Mouse (Mus musculus) right cerebral cortex, postnatal 36 days (tissue): ENCODE measurements at regions not wholly inside any gene's neighbourhood (a gene's known extent, or its start where the extent isn't known, plus 50 kb on each side); places are given as distances from the start of the nearest gene placed in this dataset.

Experiments
- DNase-seq, 2 experiments: peaks; one replicate each; pipeline ENCODE4 v3.0.0; 2022; ENCODE audit warnings: low spot score in 2 of 2, mixed read lengths in 1 of 2

- no peak for DNase-seq
Measured at GRCm38 (mm10) chr2:45859901-45860331, 742.7 kb upstream of the Zeb2 start.

GRCm38 (mm10) chr2:45859445-45859844 lies 742.2 kb upstream of the Zeb2 start:
- no peak for DNase-seq

GRCm38 (mm10) chr2:45850018-45850605 lies 732.9 kb upstream of the Zeb2 start:
- DNase-seq = no peak

DNA sequence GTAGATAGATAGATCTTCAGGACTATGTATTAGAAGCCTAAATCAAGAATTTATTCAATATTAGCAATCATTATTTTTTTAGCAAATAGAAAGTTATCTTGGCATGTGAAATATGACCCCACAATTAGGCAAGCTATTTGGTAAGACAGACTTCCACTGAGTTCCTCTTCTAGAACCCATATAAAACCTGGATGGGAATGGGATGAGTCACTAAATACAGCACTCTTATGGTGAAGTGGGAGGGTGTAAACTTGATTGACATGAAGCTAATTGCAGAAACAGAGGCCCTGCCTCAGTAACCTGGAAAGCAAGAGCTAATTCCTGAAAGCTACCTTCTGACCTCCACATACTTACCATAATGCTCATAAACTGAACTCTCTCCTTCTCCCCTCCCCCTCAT lies 723.2 kb upstream of the Zeb2 start:
- DNase-seq = no peak

DNA sequence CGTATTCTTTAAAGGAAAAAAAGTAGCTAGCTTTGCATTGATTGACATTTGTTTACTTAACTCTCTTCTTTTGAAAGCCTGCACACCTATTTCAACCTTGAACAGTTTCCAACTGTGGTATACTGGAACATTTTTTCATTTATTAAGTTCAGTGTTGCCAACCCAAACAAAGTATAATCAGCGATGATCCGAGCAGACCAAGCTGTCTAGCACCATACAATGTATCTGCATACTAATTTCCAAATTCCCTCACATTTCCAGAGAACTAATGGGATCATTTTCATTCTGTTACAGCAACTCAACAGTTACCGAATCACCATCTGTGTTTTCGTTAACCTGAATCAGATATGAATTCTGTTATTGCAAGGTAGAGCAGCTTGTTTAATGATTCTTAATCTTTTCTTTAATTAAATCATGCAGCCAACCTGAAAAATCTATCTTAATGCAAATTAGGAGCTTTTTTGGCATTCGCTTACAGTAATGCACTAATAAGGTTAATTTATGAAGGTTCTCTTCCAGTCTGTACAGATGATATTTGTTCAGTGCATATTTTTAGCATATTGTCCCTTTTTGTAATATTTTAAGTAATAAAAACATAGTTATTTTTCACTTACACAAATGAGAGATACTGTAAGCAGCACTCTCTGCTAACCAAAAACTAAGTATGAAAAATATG lies 719.5 kb upstream of the Zeb2 start:
- no peak for DNase-seq

DNA sequence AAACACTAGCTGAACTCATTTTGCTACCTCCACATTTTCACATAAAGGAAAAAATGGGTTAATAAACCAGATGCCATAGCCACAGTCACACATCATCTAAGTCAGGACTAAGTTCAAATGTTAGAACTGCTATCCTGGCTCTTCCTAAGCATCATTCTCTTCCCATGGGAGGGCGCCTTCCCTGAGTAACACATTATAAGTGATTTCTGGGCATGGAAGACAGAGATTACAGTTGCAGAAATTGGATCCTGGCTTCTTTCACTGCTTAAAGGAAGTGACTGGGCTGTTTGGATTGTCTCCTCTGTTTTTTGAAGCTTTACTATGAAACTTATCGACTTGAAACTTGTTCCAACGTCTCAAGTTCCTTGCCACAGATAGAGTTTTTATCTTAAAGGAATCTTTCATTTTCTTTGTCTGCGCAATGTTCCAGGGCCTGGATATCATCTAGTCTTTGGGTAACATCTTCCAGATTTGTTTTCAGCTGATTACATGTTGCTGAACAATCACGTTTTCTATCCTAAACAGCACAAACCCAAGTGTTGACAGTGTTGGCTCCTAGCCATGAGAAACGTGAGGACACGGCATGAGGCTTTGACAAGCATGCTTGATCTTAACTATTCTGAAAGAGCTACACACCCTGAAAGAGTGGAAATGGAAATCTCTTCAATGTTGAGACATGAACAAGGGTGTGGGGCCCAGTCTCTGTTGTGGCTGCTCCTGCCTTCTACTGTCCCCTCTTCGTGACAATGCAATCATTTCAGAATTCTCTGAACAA lies 700.9 kb upstream of the Zeb2 start:
- no peak for DNase-seq

GRCm38 (mm10) chr2:45814741-45815140 lies 697.5 kb upstream of the Zeb2 start:
- no peak for DNase-seq

GRCm38 (mm10) chr2:45805329-45805728 lies 688.1 kb upstream of the Zeb2 start:
- DNase-seq = no peak

DNA sequence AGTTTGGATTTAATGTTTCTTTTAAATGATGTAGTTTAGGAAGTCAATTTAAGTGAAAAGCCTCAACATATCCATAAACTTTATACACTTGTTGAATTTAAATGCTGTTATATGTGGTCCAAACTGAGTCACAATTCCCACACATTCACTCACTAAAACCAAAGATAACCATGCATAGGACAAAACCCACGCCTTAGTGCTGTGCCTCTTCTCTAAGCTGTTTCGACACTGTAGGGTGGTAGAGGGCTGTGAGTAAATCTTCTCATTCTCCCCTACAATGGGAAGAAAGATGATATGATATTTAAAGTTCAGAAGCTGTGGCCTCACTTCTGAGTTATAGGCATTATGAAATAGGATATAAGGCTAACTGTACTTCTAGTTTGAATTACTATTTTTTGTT lies 682.9 kb upstream of the Zeb2 start:
- DNase-seq = no peak

DNA sequence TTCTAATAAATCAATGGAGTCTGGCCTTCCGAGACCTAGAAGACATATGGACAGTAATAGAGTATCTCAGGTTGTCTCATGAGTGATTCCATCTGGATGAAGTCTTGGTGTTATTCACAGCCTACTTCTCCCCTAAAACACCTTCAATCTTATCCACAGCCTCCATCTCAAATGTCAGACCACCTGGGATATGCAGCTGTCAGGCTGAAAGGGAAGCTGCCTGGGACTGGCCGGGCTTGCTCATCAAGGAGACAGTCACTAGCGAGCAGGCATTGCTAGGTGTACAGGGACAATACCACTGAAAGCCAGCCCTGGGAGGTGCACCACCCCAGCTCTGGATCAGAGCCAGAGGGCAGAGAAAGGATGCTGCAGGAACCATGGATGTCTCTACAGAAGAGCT lies 676.4 kb upstream of the Zeb2 start:
- no peak for DNase-seq

GRCm38 (mm10) chr2:45789739-45790138 lies 672.5 kb upstream of the Zeb2 start:
- no peak for DNase-seq

DNA sequence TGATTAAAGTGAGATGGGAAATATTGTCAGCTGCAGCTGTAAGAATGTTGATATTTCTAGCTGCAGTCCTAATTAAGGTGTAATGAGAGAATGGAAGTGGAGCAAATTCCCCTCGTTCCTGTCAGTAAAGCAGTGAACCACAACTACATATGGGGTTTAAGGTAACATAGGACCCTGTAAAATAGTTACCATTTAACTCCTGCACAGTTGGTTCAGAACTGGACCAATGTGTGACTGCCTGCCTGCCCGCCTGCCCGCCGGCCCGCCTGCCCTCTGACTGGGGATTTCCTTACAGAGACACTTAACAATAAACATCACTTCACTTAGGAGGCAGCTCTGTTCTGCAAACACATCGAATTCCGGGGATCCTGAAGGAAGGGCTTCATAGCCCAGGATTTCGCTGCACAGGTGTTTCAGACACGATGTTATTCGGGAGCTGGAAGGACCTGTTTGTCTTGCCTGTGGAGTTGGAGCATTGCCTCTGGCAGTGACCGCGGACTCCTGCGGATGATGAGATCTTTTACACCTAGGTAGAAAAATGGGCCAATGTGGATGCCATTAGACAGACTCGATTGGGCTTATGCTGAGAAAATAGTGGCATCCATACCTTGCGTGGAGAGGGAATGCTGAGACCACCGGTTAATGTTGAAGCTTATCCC lies 670.7 kb upstream of the Zeb2 start:
- no peak for DNase-seq

- no peak for DNase-seq
Measured at GRCm38 (mm10) chr2:45786787-45787186, 669.6 kb upstream of the Zeb2 start.

DNA sequence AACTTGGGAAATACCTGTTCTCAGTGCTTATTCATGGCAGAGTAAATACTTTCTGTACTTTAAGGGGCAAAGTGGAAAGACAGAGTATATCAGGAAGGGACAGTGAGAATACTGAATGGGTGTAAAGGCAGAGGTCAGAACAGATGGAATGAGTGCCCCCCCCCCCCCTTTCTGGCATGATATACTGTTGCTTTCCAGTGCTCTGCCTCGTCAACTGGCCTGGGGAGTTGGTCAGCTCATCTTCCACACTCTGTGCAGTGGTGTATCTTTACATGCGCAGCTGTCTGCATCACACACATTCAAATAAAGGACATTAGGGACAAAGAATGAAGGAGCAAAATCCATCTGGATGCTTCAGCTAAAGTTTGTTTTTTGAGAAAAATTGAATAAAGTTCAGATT lies 668.5 kb upstream of the Zeb2 start:
- DNase-seq = no peak

- no peak for DNase-seq
Measured at GRCm38 (mm10) chr2:45783634-45784412, 666.6 kb upstream of the Zeb2 start.

DNA sequence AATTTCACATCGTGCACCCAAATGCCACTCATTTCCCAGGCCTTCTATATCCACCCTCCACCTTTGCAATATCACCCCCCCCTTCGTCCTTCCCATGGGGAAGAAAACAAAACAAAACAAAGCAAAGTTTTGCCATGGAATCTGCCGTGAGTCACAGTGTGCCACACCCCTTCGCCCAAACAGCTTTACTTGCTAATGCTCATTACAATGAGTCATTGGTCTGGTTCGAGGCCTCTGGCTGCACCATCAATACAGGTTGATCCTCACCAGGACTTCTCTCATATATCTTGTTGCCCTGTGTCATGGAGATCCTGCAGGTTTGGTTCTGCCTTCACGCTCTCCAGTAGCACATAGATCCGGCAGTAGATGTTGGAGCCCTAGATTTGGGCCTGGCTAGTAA lies 660.3 kb upstream of the Zeb2 start:
- DNase-seq = no peak

GRCm38 (mm10) chr2:45776485-45777135 lies 659.4 kb upstream of the Zeb2 start:
- no peak for DNase-seq

DNA sequence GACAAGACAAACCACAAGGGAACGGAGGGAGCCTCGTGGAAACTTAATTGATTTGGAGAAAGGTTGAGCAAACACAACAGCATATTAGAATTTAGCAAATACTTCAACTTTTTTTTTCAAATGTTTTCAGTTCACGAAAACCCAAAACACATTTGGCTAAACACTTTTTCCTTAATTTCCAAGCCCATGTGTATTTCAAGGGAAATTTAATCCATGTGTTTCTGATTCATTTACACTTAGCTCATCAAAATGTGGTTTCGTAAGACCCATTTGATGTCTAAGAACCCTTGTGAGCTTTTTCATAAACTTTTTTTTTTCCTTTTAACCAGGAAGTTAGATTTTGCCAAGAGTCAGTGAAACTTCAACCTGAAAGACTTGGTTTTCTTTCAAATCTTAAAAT lies 658.5 kb upstream of the Zeb2 start:
- no peak for DNase-seq

GRCm38 (mm10) chr2:45774416-45774815 lies 657.2 kb upstream of the Zeb2 start:
- no peak for DNase-seq

- peak in 1 of 2 experiments; percentile 27 for DNase-seq
Measured at GRCm38 (mm10) chr2:45757176-45757575, 640.0 kb upstream of the Zeb2 start.

DNA sequence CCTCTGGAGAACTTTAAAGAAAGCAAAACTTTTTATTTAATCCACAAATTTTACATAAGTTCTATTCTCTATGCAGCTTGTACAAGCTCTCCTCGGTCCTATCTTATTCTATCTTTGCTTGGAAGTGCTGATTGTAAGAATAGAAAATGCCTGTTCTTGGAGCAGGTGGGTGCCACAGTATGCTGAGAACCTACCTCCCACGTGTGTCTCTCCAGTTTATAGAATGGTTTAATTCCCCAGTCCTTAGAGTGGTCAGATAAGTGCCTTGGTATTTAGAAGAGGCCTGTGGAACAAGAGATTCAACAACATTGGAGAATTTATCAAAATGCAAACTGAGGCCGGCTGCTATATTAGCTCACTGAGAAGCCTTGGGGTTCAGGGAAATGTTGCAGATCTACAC lies 639.2 kb upstream of the Zeb2 start:
- no peak for DNase-seq
